Mouse (Mus musculus) embryonic facial prominence, embryonic 15.5 days (tissue): ENCODE measurements at regions not wholly inside any gene's neighbourhood (a gene's known extent, or its start where the extent isn't known, plus 50 kb on each side); places are given as distances from the start of the nearest gene placed in this dataset.
A peak's percentile ranks its signal among the peaks of the same experiment; 100 is the strongest.

ENCODE experiments used
- ATAC-seq: fragments of 200-750 bp; cut with Nextera tagmentation; 2 replicates; pipeline ENCODE4 v1.8.0; 2017; ENCODE audit warnings: low read depth, moderate TSS enrichment; ENCODE audit not compliant: insufficient number of reproducible peaks, low FRiP score, low TSS enrichment
- H3K27ac ChIP-seq: fragments of 300-500 bp; sonication (generic); replicated peaks from 2 replicates; pipeline ENCODE4 v1.5.1; 2015; ENCODE audit warnings: mild to moderate bottlenecking, inconsistent platforms
- H3K27me3 ChIP-seq: fragments of 300-500 bp; sonication (generic); 2 replicates; pipeline ENCODE4 v1.6.1; 2015; ENCODE audit warnings: inconsistent platforms
- H3K36me3 ChIP-seq: fragments of 300-500 bp; sonication (generic); 2 replicates; pipeline ENCODE4 v1.6.1; 2015; ENCODE audit warnings: mild to moderate bottlenecking, inconsistent platforms
- H3K4me1 ChIP-seq: fragments of 300-500 bp; sonication (generic); 2 replicates; pipeline ENCODE4 v1.6.1; 2015; ENCODE audit warnings: inconsistent platforms
- H3K4me2 ChIP-seq: fragments of 300-500 bp; sonication (generic); replicated peaks from 2 replicates; pipeline ENCODE4 v1.6.1; 2015; ENCODE audit warnings: mild to moderate bottlenecking, inconsistent platforms
- H3K4me3 ChIP-seq: fragments of 300-500 bp; sonication (generic); replicated peaks from 2 replicates; pipeline ENCODE4 v1.5.1; 2015; ENCODE audit warnings: mild to moderate bottlenecking, inconsistent platforms
- H3K9ac ChIP-seq: fragments of 300-500 bp; sonication (generic); 2 replicates; pipeline ENCODE4 v1.6.1; 2015; ENCODE audit warnings: inconsistent platforms
- H3K9me3 ChIP-seq: fragments of 300-500 bp; sonication (generic); replicated peaks from 2 replicates; pipeline ENCODE4 v1.6.1; 2016; ENCODE audit warnings: inconsistent platforms
- WGBS: fragments of 180-500 bp; shearing (Covaris S2); methylation state at CpG from one replicate; pipeline ENCODE4 v1.1.7; 2015; 5-methylcytosine and 5-hydroxymethylcytosine counted together

DNA sequence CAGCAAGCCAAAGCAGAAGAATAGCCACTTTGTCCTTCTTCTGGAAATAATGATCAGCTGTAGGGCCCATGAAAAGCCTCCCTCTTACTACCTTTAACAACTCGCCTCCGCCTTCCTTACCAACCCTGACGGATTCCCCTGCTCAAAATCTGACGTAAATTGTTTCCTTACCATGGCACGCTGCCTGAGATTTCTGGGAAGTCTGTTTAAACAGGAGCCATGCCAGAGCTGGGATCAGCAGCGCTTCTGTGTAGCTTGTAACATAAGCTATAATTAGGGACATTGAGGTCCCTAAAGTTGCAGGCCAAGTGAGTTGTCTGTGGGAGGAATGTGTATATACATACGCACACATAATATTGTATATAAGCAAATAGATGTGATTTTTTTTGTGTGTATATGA lies 484.6 kb downstream of the Gsdmc2 start:
- H3K4me2 ChIP-seq, result no peak overlapping the region

DNA sequence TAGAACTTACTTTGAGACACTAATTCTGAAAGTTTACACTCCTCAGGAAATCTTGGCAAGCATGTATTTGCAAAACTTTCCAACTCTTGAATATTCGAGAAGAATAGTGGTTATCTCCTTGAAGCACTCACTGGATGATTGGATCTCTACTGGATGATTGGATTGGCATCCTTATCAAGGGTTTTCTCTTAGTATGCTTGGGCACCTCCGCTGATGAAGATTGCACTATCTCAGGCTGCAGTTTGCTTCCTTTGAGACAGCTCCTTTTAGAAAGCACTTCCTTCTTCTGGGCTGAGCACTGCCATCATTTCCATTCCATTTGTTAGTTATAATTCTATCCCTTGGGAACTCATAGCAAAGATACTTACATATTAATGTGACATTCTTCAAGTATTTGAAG lies 503.2 kb downstream of the Gsdmc2 start:
- Histone ChIP-seq H3K9ac (no peak overlapping the region), H3K27ac (no peak overlapping the region), H3K36me3 (no peaks in the 10 kb centered on the region), H3K4me1 (peaks cover 14% of the 10 kb centered on the region), H3K27me3 (no peaks in the 10 kb centered on the region), H3K9me3 (no peaks in the 10 kb centered on the region), H3K4me3 (no peak overlapping the region), H3K4me2 (no peak overlapping the region)
- 78% methylated on average over 2 of the region's 2 CpGs for WGBS
- no peak for ATAC-seq

More for the DNA sequence above, 484.6 kb downstream of the Gsdmc2 start:
- Histone ChIP-seq H3K27me3 (no peaks in the 10 kb centered on the region), H3K4me1 (0 out of 2 replicates have a peak, but pooled peaks cover 4% of the 10 kb centered on the region), H3K9ac (no peak overlapping the region), H3K4me3 (no peak overlapping the region), H3K36me3 (no peaks in the 10 kb centered on the region), H3K9me3 (no peaks in the 10 kb centered on the region), H3K27ac (no peak overlapping the region)
- 43% methylated on average over 7 of the region's 7 CpGs for WGBS
- 0 out of 2 replicates have a peak, but pooled peaks have one; percentile 39 for ATAC-seq

DNA sequence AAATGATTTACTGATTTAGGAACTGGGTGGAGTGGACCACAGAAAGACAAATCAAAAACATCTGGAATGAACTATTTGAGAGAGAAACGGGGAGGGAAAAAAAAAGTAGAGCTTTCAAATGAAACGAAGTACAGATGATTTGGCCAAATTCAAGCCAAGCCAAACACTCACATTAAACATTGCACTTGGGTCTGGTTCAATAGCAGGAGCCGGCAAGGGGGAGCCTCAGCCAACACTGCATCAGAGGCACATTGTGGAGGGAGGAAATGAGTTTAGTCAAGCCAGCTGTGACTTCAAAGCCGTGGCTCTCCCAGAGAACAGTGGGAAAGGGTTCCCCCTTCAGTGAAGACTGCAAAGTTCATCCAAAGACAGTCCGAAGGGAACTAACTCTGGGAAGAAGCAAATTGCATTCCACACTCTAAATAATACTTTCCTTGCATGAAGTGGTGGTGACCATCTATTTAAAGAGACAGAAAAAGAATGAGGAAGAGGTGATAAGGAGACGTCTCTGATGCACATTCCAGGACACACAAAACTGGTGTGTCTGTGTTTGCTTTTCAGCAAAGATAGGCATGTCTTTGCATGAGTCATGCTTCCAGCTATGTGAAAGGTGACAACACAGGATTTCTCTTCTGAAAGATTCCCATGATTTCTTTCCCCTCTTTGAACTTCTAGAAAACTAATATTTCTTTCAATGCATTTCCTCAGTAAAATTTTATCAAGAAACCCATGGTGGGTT lies 504.5 kb downstream of the Gsdmc2 start:
- peak overlapping the region; percentile 51; the same call in 1 of the 2 replicates for H3K27ac ChIP-seq
- WGBS, result 9% methylated on average over 6 of the region's 6 CpGs
- H3K4me2 ChIP-seq, result no peak overlapping the region

GRCm38 (mm10) chr15:63319666-63320065 lies 525.3 kb downstream of the Gsdmc2 start:
- no peak overlapping the region for H3K9ac ChIP-seq
- WGBS, result 19% methylated on average over 1 of the region's 1 CpGs

More for the DNA sequence above, 504.5 kb downstream of the Gsdmc2 start:
- peaks cover 14% of the 10 kb centered on the region for H3K4me1 ChIP-seq
- H3K9me3 ChIP-seq, result no peaks in the 10 kb centered on the region
- H3K36me3 ChIP-seq, result no peaks in the 10 kb centered on the region
- H3K9ac ChIP-seq, result no peak overlapping the region
- no peaks in the 10 kb centered on the region for H3K27me3 ChIP-seq
- ATAC-seq, result peak; percentile 96
- H3K4me3 ChIP-seq, result no peak overlapping the region

DNA sequence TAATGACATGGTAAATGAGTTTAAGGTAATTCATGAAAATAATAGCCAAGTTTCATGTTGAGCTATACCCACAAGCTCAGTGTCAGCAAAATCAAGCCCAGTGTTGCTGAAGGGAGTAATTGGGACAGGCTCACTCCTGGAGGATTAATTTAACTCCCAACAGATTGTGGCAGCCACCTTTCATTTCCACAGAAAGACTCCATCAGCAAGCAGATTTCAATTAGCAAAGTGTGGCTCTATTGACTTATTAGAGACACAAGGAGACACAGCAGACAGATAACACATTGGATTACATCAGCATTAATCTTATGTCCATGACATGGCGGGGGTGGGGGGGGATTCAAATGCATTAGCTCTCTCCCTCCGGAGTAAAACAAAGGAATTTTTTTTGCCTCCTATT lies 534.6 kb downstream of the Gsdmc2 start:
- WGBS, result 81% methylated on average over 2 of the region's 2 CpGs
- Histone ChIP-seq H3K4me2 (no peak overlapping the region), H3K9ac (no peak overlapping the region), H3K27ac (no peak overlapping the region), H3K9me3 (no peaks in the 10 kb centered on the region), H3K36me3 (no peaks in the 10 kb centered on the region), H3K4me1 (no peaks in the 10 kb centered on the region), H3K27me3 (no peaks in the 10 kb centered on the region), H3K4me3 (no peak overlapping the region)
- no peak for ATAC-seq

More at GRCm38 (mm10) chr15:63319666-63320065, 525.3 kb downstream of the Gsdmc2 start:
- H3K9me3 ChIP-seq, result no peaks in the 10 kb centered on the region
- no peaks in the 10 kb centered on the region for H3K27me3 ChIP-seq
- no peak overlapping the region for H3K4me3 ChIP-seq
- no peaks in the 10 kb centered on the region for H3K4me1 ChIP-seq
- no peak overlapping the region for H3K4me2 ChIP-seq
- no peaks in the 10 kb centered on the region for H3K36me3 ChIP-seq
- H3K27ac ChIP-seq, result no peak overlapping the region
- no peak for ATAC-seq

GRCm38 (mm10) chr15:63299311-63299710 lies 545.7 kb downstream of the Gsdmc2 start:
- Histone ChIP-seq H3K9me3 (no peaks in the 10 kb centered on the region), H3K36me3 (no peaks in the 10 kb centered on the region), H3K4me3 (no peak overlapping the region), H3K27ac (no peak overlapping the region), H3K4me2 (no peak overlapping the region), H3K9ac (no peak overlapping the region), H3K27me3 (no peaks in the 10 kb centered on the region), H3K4me1 (no peaks in the 10 kb centered on the region)
- WGBS, result 80% methylated on average over 4 of the region's 4 CpGs
- ATAC-seq, result no peak

DNA sequence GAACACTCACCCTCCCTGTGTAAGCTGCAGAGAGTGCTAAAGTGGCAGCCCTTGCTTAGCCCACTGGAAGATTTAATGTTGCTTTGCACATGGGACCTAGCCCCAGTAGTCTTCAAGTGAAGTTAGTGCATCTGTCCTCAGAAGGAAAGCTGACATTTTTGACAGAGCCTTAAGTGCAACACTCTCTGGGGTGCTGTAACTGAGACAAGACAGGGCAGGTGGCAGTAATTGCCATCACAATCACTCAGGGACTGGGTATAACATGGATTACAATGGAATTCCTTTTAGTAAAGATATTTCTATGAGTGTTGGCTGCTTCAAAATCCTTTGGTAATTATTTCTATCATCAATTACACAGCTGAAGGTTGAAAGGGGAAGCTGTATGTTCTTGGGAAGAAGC lies 556.4 kb downstream of the Gsdmc2 start:
- H3K27me3 ChIP-seq, result no peaks in the 10 kb centered on the region
- no peak overlapping the region for H3K4me3 ChIP-seq
- H3K36me3 ChIP-seq, result no peaks in the 10 kb centered on the region
- no peaks in the 10 kb centered on the region for H3K4me1 ChIP-seq
- H3K27ac ChIP-seq, result no peak overlapping the region
- no peaks in the 10 kb centered on the region for H3K9me3 ChIP-seq
- no peak for ATAC-seq
- no peak overlapping the region for H3K4me2 ChIP-seq
- H3K9ac ChIP-seq, result no peak overlapping the region

GRCm38 (mm10) chr15:63286026-63286425 lies 559.0 kb downstream of the Gsdmc2 start:
- H3K27ac ChIP-seq, result no peak overlapping the region
- no peak for ATAC-seq
- H3K27me3 ChIP-seq, result no peaks in the 10 kb centered on the region
- H3K4me2 ChIP-seq, result no peak overlapping the region
- WGBS, result 75% methylated on average over 1 of the region's 1 CpGs
- H3K9ac ChIP-seq, result no peak overlapping the region
- H3K4me3 ChIP-seq, result no peak overlapping the region
- no peaks in the 10 kb centered on the region for H3K9me3 ChIP-seq
- no peaks in the 10 kb centered on the region for H3K36me3 ChIP-seq
- no peaks in the 10 kb centered on the region for H3K4me1 ChIP-seq

GRCm38 (mm10) chr15:63270381-63270780 lies 574.6 kb downstream of the Gsdmc2 start:
- no peaks in the 10 kb centered on the region for H3K4me1 ChIP-seq
- WGBS, result 73% methylated on average over 2 of the region's 2 CpGs
- H3K9me3 ChIP-seq, result no peaks in the 10 kb centered on the region

GRCm38 (mm10) chr15:63265845-63266244 lies 579.1 kb downstream of the Gsdmc2 start:
- no peak overlapping the region for H3K27ac ChIP-seq
- 78% methylated on average over 1 of the region's 1 CpGs for WGBS
- H3K4me2 ChIP-seq, result no peak overlapping the region
- no peaks in the 10 kb centered on the region for H3K36me3 ChIP-seq
- ATAC-seq, result no peak
- H3K4me1 ChIP-seq, result no peaks in the 10 kb centered on the region
- no peaks in the 10 kb centered on the region for H3K9me3 ChIP-seq
- no peaks in the 10 kb centered on the region for H3K27me3 ChIP-seq
- H3K4me3 ChIP-seq, result no peak overlapping the region
- H3K9ac ChIP-seq, result no peak overlapping the region

More at GRCm38 (mm10) chr15:63270381-63270780, 574.6 kb downstream of the Gsdmc2 start:
- 0 out of 2 replicates have a peak, but pooled peaks have one; percentile 11 for ATAC-seq
- no peak overlapping the region for H3K27ac ChIP-seq
- no peaks in the 10 kb centered on the region for H3K27me3 ChIP-seq
- no peak overlapping the region for H3K9ac ChIP-seq
- no peak overlapping the region for H3K4me2 ChIP-seq
- H3K36me3 ChIP-seq, result no peaks in the 10 kb centered on the region
- H3K4me3 ChIP-seq, result no peak overlapping the region

GRCm38 (mm10) chr15:63255736-63256135 lies 589.2 kb downstream of the Gsdmc2 start:
- Histone ChIP-seq H3K27me3 (no peaks in the 10 kb centered on the region), H3K4me3 (no peak overlapping the region), H3K27ac (no peak overlapping the region), H3K4me2 (no peak overlapping the region), H3K36me3 (no peaks in the 10 kb centered on the region), H3K9ac (no peak overlapping the region), H3K4me1 (no peaks in the 10 kb centered on the region), H3K9me3 (no peaks in the 10 kb centered on the region)
- ATAC-seq, result no peak
- WGBS, result 81% methylated on average over 2 of the region's 2 CpGs

DNA sequence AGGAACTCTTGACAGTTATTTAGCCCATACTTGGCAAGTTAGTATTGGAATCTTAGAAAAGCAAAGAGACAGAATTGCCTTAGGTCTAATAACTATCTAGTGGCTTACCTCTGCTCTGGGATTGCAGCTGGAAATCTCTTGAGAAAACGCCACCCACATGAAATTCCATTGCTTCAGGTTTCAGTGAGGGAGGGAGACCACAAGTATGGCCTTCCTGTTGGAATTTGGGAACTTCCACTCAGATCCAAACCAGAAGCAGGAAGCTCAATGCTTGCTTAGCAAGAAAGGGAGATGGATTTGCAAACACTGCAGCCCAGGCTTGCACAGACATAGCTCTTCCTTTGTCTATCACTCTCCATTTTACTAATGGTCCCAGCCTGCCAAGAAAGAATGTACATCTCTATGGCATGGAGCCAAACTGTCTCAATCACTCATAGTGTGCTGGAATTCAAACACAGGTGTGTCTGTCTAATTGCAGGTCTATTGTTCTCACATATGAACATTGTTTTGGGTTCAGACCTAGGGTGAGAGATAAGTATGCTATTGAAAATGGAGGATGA lies 592.1 kb downstream of the Gsdmc2 start:
- no peak overlapping the region for H3K9ac ChIP-seq

More for the DNA sequence above, 592.1 kb downstream of the Gsdmc2 start:
- ATAC-seq, result no peak
- Histone ChIP-seq H3K4me3 (no peak overlapping the region), H3K9me3 (no peaks in the 10 kb centered on the region), H3K4me1 (no peaks in the 10 kb centered on the region), H3K36me3 (no peaks in the 10 kb centered on the region), H3K27me3 (no peaks in the 10 kb centered on the region), H3K27ac (no peak overlapping the region), H3K4me2 (no peak overlapping the region)
- WGBS, result 33% methylated on average over 1 of the region's 1 CpGs
